Comparison of ENCODE assay signal across 16 mouse cellular contexts in the genomic region with DNA sequence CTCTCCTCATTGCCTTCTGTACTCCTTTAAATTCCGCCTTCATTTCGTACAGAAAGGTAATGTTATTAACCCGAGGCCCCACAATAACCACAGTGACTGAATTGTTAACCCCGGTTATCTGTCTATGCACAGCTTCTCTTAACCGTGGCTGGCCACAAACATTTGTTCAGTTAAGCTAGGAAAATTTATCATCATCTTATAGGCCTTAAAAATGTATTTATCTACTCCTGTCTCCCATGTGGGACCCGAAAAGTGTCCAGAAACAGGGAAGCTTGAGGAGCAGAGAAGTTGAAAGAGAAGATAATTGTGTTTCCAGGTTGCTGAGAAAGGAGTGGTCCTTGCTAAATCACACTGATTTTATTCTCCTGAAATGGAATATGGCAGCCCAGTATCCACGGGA.
"Had no signal": no experiment of that assay in that cellular context is flagged by ENCODE, and none has a peak within 500 bp of the region (broad histone marks: within the 10 kb centered on the region; RNA-seq: fewer than 3 reads in every experiment).

No protein-coding gene starts in this region.

- H3K4me1 ChIP-seq: midbrain, embryonic 12.5 days had no signal

- H3K4me2 ChIP-seq: liver, embryonic 15.5 days; midbrain, embryonic 12.5 days had no signal

- ATAC-seq: intestine, postnatal 0 days; midbrain, embryonic 16.5 days had no signal

- DNase-seq: kidney, adult 2 months; kidney, postnatal 25 days; layer of hippocampus, postnatal 36 days; lung, adult 2 months; thymus, adult 2 months; thymus, postnatal 14 days; thymus, postnatal 4 days had no signal

- H3K4me3 ChIP-seq: left cerebral cortex, adult 2 months; liver, embryonic 15.5 days; megakaryocyte, embryonic 14.5 days; midbrain, embryonic 12.5 days had no signal

- H3K27ac ChIP-seq: kidney, postnatal 0 days; left cerebral cortex, adult 2 months; liver, embryonic 15.5 days; macrophage; midbrain, embryonic 12.5 days; stomach, postnatal 0 days had no signal

- H3K9me3 ChIP-seq: liver, embryonic 15.5 days; megakaryocyte, embryonic 14.5 days; midbrain, embryonic 12.5 days had no signal

- H3K27me3 ChIP-seq: liver, embryonic 15.5 days; megakaryocyte, embryonic 14.5 days; midbrain, embryonic 12.5 days had no signal

- H3K9ac ChIP-seq: liver, embryonic 15.5 days; midbrain, embryonic 12.5 days had no signal

- H3K36me3 ChIP-seq: liver, embryonic 15.5 days; midbrain, embryonic 12.5 days had no signal
